Mouse (Mus musculus): ENCODE data around the gene G430095P16Rik. TPM values are rescaled to one million over a fixed set of nuclear protein-coding genes. Genes with fewer than 3 reads are reported as not detected.

G430095P16Rik gene
- polyA plus RNA-seq, 1 experiment, result 19.7 TPM

DNA sequence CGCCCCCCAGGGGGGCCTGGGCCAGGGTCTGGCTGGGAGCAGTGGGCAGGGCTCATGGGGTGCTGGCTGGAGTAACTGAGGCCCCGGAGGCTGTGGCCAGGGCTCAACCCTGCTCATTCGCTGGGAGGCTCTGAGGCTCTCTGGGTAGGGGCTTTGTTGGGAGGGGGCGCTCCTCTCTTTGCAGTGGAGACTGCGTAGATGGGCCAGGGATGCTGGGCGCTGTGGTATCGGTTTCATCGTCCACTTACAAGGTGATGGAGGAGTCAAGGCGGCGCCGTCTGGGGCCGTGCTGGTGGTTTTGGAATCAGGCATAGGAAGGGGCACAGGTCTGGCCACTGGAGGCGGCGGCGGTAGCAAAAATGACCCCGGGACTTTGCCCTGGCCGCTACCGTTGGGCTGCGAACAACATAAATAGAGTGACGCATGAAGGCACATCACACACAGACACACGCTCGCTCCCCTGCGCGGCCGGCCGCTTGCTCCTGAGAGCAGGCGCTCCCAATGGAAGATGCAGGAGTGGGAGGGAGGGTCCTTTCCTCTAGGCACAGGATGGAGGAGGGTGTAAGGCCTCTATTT, 6.8 kb upstream of the G430095P16Rik start:
- Histone ChIP-seq H3K4me3 (replicated peaks) (no peak overlapping the region), H3K36me3 (replicated peaks; ENCODE audit: low read length) (peaks cover 74% of the 10 kb centered on the region), H3K4me1 (peaks cover 58% of the 10 kb centered on the region), H3K27me3 (replicated peaks) (peaks cover 11% of the 10 kb centered on the region), H3K9me3 (no peaks in the 10 kb centered on the region)
- TF ChIP-seq FLI1 (IDR thresholded peaks at IDR 0.05; ENCODE audit: low read length) (no peak), GATA1 (IDR thresholded peaks at IDR 0.05; ENCODE audit: borderline replicate concordance, low read length) (no peak)

GRCm38 (mm10) chr8:84716790-84717189, 6.0 kb upstream of the G430095P16Rik start:
- H3K27me3 ChIP-seq (replicated peaks), result peaks cover 11% of the 10 kb centered on the region
- H3K4me1 ChIP-seq, result peaks cover 57% of the 10 kb centered on the region
- no peak for TF ChIP-seq FLI1 (IDR thresholded peaks at IDR 0.05; ENCODE audit: low read length)
- TF ChIP-seq GATA1 (IDR thresholded peaks at IDR 0.05; ENCODE audit: borderline replicate concordance, low read length), result no peak
- peaks cover 78% of the 10 kb centered on the region for H3K36me3 ChIP-seq (replicated peaks; ENCODE audit: low read length)
- H3K9me3 ChIP-seq, result no peaks in the 10 kb centered on the region
- no peak overlapping the region for H3K4me3 ChIP-seq (replicated peaks)

GRCm38 (mm10) chr8:84718476-84718875, 4.3 kb upstream of the G430095P16Rik start:
- Histone ChIP-seq H3K27me3 (replicated peaks) (peaks cover 11% of the 10 kb centered on the region), H3K4me3 (replicated peaks) (no peak overlapping the region), H3K36me3 (replicated peaks; ENCODE audit: low read length) (peaks cover 74% of the 10 kb centered on the region), H3K9me3 (no peaks in the 10 kb centered on the region), H3K4me1 (peaks cover 60% of the 10 kb centered on the region)
- no peak for TF ChIP-seq GATA1 (IDR thresholded peaks at IDR 0.05; ENCODE audit: borderline replicate concordance, low read length)

DNA sequence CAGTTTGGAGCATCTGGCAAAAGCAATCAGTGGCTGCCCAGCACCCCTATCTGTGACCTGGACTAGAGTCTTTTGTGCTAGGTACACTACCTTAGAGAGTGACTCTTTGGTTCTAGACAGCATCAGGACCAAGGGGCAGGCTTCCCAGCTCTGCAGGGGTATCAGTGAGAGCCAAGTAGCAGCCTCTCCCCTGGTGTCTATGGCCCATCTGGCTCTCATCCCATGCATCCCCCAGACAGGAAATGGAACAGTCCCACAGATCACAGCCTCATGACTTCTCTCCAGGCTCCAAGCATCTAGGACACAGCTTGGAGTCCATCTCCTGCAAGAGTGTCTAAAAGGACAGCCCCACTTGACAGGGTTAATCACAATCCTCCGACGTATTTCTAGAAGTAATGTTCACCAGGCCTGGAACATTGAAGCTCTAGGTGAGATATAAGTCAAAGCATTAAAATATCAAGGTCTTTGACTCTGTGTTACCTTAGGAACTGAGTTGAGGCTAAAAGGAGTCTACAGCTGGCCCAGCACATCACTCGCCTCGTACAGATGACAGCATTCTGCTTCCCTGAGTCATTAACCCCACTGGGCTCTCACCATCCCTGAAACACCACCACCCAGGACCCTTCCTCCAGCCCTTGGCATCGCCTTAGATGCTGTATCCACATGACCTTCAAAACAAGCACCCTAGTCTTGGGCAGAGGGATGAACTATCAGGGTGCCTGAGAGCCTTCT, 3.7 kb upstream of the G430095P16Rik start:
- Histone ChIP-seq H3K4me1 (peaks cover 60% of the 10 kb centered on the region), H3K4me3 (replicated peaks) (no peak overlapping the region), H3K9me3 (no peaks in the 10 kb centered on the region), H3K36me3 (replicated peaks; ENCODE audit: low read length) (peaks cover 67% of the 10 kb centered on the region), H3K27me3 (replicated peaks) (peaks cover 11% of the 10 kb centered on the region)
- no peak for TF ChIP-seq GATA1 (IDR thresholded peaks at IDR 0.05; ENCODE audit: borderline replicate concordance, low read length)
- no peak for TF ChIP-seq FLI1 (IDR thresholded peaks at IDR 0.05; ENCODE audit: low read length)

DNA sequence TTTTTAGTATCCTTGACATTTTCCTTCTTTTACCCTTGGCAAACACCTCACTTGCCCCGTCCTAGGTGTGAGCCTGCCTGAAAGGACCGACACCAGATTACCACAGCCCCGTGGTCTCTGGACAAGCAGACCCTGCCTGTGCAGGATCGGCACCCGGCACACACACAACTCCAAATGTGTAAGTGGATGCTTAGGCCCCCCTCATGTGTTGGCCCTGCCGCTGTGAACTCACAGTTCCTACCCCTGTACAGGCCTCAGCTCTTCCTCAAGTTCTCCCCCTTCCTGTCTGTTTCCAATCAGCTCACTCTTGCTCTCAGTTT, 317 bp upstream of the G430095P16Rik start:
- Histone ChIP-seq H3K27me3 (replicated peaks) (peaks cover 3% of the 10 kb centered on the region), H3K4me1 (peaks cover 85% of the 10 kb centered on the region), H3K36me3 (replicated peaks; ENCODE audit: low read length) (peaks cover 68% of the 10 kb centered on the region)

GRCm38 (mm10) chr8:84723571-84723900, 729 bp downstream of the G430095P16Rik start:
- Histone ChIP-seq H3K27me3 (replicated peaks) (peaks cover 3% of the 10 kb centered on the region), H3K4me3 (replicated peaks) (peak overlapping the region; percentile 88), H3K4me1 (peaks cover 95% of the 10 kb centered on the region), H3K36me3 (replicated peaks; ENCODE audit: low read length) (peaks cover 66% of the 10 kb centered on the region), H3K9me3 (no peaks in the 10 kb centered on the region)
- TF ChIP-seq FLI1 (IDR thresholded peaks at IDR 0.05; ENCODE audit: low read length), result no peak
- no peak for TF ChIP-seq GATA1 (IDR thresholded peaks at IDR 0.05; ENCODE audit: borderline replicate concordance, low read length)

More for the DNA sequence above, 317 bp upstream of the G430095P16Rik start:
- TF ChIP-seq GATA1 (IDR thresholded peaks at IDR 0.05; ENCODE audit: borderline replicate concordance, low read length) (no peak), FLI1 (IDR thresholded peaks at IDR 0.05; ENCODE audit: low read length) (no peak)
- Histone ChIP-seq H3K9me3 (no peaks in the 10 kb centered on the region), H3K4me3 (replicated peaks) (peak overlapping the region; percentile 88)

DNA sequence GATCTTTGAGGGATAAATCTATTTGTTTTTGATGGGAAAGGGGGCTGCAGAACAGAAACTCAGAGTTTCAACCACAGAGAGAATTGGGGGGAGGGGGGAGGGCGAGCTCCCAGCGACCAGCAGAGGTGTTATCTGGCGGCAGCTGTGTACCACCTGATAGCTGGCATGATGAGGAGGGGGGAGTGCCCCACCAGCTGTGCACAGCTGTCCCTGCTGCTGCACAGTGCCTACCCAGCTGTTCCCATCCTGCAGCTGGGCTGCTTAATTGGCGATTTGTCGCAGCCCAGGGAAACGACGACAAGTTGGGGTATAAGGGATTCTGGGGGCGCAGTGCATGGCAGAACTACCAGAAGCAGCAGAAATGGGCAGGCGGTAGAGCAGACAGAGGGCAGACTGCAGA, 1.9 kb downstream of the G430095P16Rik start:
- no peak for TF ChIP-seq GATA1 (IDR thresholded peaks at IDR 0.05; ENCODE audit: borderline replicate concordance, low read length)
- no peak for TF ChIP-seq FLI1 (IDR thresholded peaks at IDR 0.05; ENCODE audit: low read length)
- H3K9me3 ChIP-seq, result no peaks in the 10 kb centered on the region
- H3K4me3 ChIP-seq (replicated peaks), result peak overlapping the region; percentile 78
- H3K27me3 ChIP-seq (replicated peaks), result no peaks in the 10 kb centered on the region
- peaks cover 58% of the 10 kb centered on the region for H3K36me3 ChIP-seq (replicated peaks; ENCODE audit: low read length)
- peaks cover 95% of the 10 kb centered on the region for H3K4me1 ChIP-seq

- Histone ChIP-seq H3K36me3 (replicated peaks; ENCODE audit: low read length) (peaks cover 51% of the 10 kb centered on the region), H3K4me3 (replicated peaks) (peak overlapping the region; percentile 47), H3K27me3 (replicated peaks) (no peaks in the 10 kb centered on the region), H3K9me3 (no peaks in the 10 kb centered on the region), H3K4me1 (peaks cover 95% of the 10 kb centered on the region)
- TF ChIP-seq GATA1 (IDR thresholded peaks at IDR 0.05; ENCODE audit: borderline replicate concordance, low read length) (no peak), FLI1 (IDR thresholded peaks at IDR 0.05; ENCODE audit: low read length) (no peak)
Measured at GRCm38 (mm10) chr8:84725246-84725940, 2.6 kb downstream of the G430095P16Rik start.

GRCm38 (mm10) chr8:84725941-84726259, 3.1 kb downstream of the G430095P16Rik start:
- TF ChIP-seq GATA1 (IDR thresholded peaks at IDR 0.05; ENCODE audit: borderline replicate concordance, low read length), result no peak
- no peak for TF ChIP-seq FLI1 (IDR thresholded peaks at IDR 0.05; ENCODE audit: low read length)
- Histone ChIP-seq H3K27me3 (replicated peaks) (no peaks in the 10 kb centered on the region), H3K36me3 (replicated peaks; ENCODE audit: low read length) (peaks cover 46% of the 10 kb centered on the region), H3K4me1 (peaks cover 98% of the 10 kb centered on the region), H3K9me3 (no peaks in the 10 kb centered on the region), H3K4me3 (replicated peaks) (peak overlapping the region; percentile 64)

DNA sequence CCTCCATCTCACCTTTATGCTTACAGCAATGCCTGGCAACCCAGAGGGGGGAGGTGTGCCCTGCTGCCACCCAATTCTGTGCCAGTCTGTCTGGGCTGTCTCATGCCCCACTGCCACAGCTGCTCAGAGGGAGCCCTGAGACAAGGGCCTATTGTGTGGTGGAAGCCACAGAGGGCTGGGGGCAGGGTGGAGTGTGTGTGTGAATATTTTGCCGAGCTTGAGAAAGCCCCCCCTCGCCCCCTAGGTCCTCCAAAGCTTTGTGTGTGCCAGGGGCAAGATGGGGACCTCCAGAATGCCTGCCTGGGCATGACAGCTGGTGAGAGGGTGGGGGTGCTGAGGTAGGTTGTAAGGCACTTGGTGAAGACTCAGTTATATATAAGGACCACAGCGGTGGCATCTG, 5.7 kb downstream of the G430095P16Rik start:
- Histone ChIP-seq H3K4me1 (peaks cover 100% of the 10 kb centered on the region), H3K9me3 (no peaks in the 10 kb centered on the region), H3K36me3 (replicated peaks; ENCODE audit: low read length) (peaks cover 38% of the 10 kb centered on the region), H3K27me3 (replicated peaks) (peaks cover 10% of the 10 kb centered on the region), H3K4me3 (replicated peaks) (no peak overlapping the region)
- TF ChIP-seq FLI1 (IDR thresholded peaks at IDR 0.05; ENCODE audit: low read length) (no peak), GATA1 (IDR thresholded peaks at IDR 0.05; ENCODE audit: borderline replicate concordance, low read length) (no peak)
